Mouse (Mus musculus) ES-E14 (cell line): Measurements from ENCODE around the gene Nup43.

Source experiments
- CHD2 ChIP-seq: IDR thresholded peaks from 2 replicates; pipeline ENCODE4 v1.6.1; 2014; ENCODE audit warnings: mild to moderate bottlenecking, low read depth, low read length, inconsistent platforms
- HCFC1 ChIP-seq: IDR thresholded peaks from 2 replicates; pipeline ENCODE4 v1.6.1; 2012; ENCODE audit warnings: low read length, inconsistent platforms, borderline replicate concordance; ENCODE audit not compliant: insufficient read depth
- MAFK ChIP-seq: IDR thresholded peaks from 2 replicates; pipeline ENCODE4 v1.6.1; 2014; ENCODE audit warnings: mild to moderate bottlenecking, low read depth, low read length, inconsistent platforms; ENCODE audit not compliant: insufficient read depth
- ZNF384 ChIP-seq: IDR thresholded peaks from 2 replicates; pipeline ENCODE4 v1.6.1; 2012; ENCODE audit warnings: low read depth, low read length, inconsistent platforms

DNA sequence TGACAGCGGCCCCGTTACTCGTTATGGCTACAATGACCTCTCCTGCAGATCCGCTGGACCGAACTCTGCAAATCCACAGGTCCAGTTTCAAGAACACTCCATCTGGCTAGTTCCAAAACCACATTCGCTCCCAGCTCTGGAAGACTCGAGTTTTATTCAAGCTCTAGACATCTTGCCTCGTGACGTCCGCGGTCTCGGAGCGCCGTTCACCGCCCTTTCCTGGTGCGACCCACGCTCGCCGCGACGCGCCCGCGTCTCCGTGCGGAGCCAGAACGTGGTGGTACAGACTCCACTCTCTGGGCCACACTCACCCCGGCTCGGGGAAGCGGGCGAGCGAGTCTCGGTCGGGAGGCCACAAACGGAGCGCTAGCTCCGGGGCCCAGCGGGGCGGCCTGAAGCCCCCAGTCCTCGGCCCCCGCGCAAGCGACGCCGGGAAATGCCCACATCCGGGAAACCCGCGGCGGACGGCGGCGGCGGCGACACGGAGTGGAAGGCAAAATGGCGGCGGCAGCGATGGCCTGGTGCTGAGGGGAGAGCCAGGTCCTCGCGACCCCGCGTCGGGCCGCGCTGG is 13.5 kb downstream of the Nup43 start, which contains the start of the genes Pcmt1 and Lats1:
- TF ChIP-seq HCFC1, result no peak; the same call in 1 of the 2 replicates
- no peak for TF ChIP-seq ZNF384
- TF ChIP-seq MAFK, result no peak
- TF ChIP-seq CHD2, result no peak
